Mouse (Mus musculus) ES-E14 (cell line): ENCODE measurements at regions not wholly inside any gene's neighbourhood (a gene's known extent, or its start where the extent isn't known, plus 50 kb on each side); places are given as distances from the start of the nearest gene placed in this dataset.

ENCODE experiments used
- CHD2 ChIP-seq: IDR thresholded peaks from 2 replicates; pipeline ENCODE4 v1.6.1; 2014; ENCODE audit warnings: mild to moderate bottlenecking, low read depth, low read length, inconsistent platforms
- HCFC1 ChIP-seq: IDR thresholded peaks from 2 replicates; pipeline ENCODE4 v1.6.1; 2012; ENCODE audit warnings: low read length, inconsistent platforms, borderline replicate concordance; ENCODE audit not compliant: insufficient read depth
- ZC3H11A ChIP-seq: IDR thresholded peaks from 2 replicates; pipeline ENCODE4 v1.6.1; 2012; ENCODE audit warnings: low read depth, mild to moderate bottlenecking, inconsistent platforms, low read length, borderline replicate concordance
- ZNF384 ChIP-seq: IDR thresholded peaks from 2 replicates; pipeline ENCODE4 v1.6.1; 2012; ENCODE audit warnings: low read depth, low read length, inconsistent platforms

- TF ChIP-seq CHD2: no peak
- no peak for TF ChIP-seq HCFC1
- no peak for TF ChIP-seq ZC3H11A
- no peak for TF ChIP-seq ZNF384
These were observed 418.4 kb upstream of the Camk1g start for GRCm38 (mm10) chr1:193788496-193788895.
